Mouse (Mus musculus) lung, adult 2 months (tissue): ENCODE measurements at regions not wholly inside any gene's neighbourhood (a gene's known extent, or its start where the extent isn't known, plus 50 kb on each side); places are given as distances from the start of the nearest gene placed in this dataset.

Experiments used
- CTCF ChIP-seq: fragments of 200-500 bp; IDR thresholded peaks from 2 replicates; pipeline ENCODE4 v1.5.1; 2011; ENCODE audit warnings: mild to moderate bottlenecking, low read length, control low read depth; ENCODE audit not compliant: insufficient read depth
- POLR2A ChIP-seq: fragments of 200-500 bp; IDR thresholded peaks from 2 replicates; pipeline ENCODE4 v1.6.1; 2011; ENCODE audit warnings: low read depth, mild to moderate bottlenecking, control low read depth, low read length, borderline replicate concordance; ENCODE audit errors: extremely low read depth

- no peak for TF ChIP-seq CTCF
- TF ChIP-seq POLR2A: no peak
Observed at GRCm38 (mm10) chr12:35758916-35759315, 166.5 kb upstream of the Agr3 start.
